Mouse (Mus musculus): ENCODE results near the gene Vmn1r80.
"Not testable (repeated sequence)": the region's sequence is repeated elsewhere in the genome, so short reads cannot be mapped to it uniquely, and the experiment has no call there.

The Vmn1r80 gene

DNA sequence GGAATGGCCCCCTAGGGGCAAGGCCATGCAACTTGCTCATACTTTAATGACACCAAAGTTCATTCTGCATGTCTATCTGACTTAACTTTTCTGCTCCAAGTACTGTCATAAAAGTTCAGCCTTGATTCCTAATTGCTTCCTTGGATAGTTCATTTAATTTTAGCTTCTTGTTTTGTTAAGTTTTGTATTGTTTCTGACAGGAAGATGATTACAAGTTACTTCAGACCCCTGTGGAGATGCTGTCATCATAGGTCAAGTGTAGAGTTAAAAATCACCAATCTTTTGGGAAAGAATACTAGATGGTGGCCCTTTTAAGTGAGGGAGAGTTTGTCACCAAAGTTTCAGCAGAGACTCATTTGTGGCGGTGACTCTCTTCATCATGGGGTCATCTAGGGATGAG, at the start of gene Vmn1r80:
Vmn1r80 (plus strand) TSS at position 301 of the 400 bp plus-strand sequence.
- DNase-seq (ENCODE audit: inconsistent age in 2 of 2, low spot score in 1 of 2), result no peak

GRCm38 (mm10) chr7:12149957-12150356, 39.1 kb upstream of the Vmn1r80 start, which contains the start of gene Vmn1r78:
Vmn1r78 (plus strand) TSS chr7:12150257.
- DNase-seq (ENCODE audit: inconsistent age in 2 of 2, low spot score in 1 of 2), result no peak

DNA sequence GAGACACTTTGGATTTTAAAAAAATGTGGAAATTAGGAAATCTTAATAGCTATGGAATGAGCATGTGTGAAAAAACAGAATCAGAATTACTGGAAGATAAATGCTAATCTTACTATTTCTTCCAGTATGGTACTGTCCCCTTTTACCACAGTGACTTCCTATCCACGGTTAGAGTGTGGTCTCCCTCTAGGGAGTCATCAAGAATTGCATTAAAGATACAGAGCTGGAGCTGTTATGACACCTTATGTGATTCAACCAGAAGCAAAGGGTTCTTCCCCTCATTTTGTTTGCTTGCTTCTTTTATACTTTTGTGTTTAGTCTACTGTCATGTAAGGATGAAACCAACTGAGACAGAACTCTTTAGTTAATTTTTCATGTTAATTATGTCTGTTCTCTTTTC, 32.6 kb upstream of the Vmn1r80 start:
- DNase-seq (ENCODE audit: inconsistent age in 2 of 2, low spot score in 1 of 2), result not testable (repeated sequence)

- not testable (repeated sequence) for DNase-seq (ENCODE audit: inconsistent age in 2 of 2, low spot score in 1 of 2)
Measured at GRCm38 (mm10) chr7:12170979-12171378, 18.1 kb upstream of the Vmn1r80 start, which contains the start of gene Vmn1r79. Vmn1r79 (plus strand) TSS chr7:12171279.

GRCm38 (mm10) chr7:12172926-12173325, 16.2 kb upstream of the Vmn1r80 start:
- peak; percentile 12 to 79 for DNase-seq (ENCODE audit: inconsistent age in 2 of 2, low spot score in 1 of 2)

DNA sequence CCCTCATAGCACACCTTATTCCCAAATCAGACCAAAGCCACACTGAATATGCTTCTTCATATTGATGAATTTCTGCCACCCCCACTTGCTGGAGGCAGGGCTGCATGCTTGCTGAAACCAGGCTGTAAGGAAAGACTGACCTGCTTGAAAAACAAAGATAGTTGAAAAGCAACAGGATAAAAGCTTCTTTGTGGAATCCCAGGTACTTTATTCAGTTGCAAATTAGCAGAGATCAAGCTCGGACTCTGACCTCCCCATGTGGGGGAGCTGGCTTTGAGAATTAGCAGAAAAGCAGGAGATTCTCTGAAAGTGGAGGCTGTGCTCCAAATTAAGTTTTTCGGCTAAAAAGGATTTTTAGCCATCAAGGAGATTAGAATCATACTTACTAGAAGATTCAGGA, 15.1 kb downstream of the Vmn1r80 start:
- no peak for DNase-seq (ENCODE audit: inconsistent age in 2 of 2, low spot score in 1 of 2)
